Mouse (Mus musculus) WW6 (cell line): ENCODE measurements around the gene Hoxd8.

ENCODE experiments used
- DNase-seq: peaks from one replicate; pipeline ENCODE4 v3.0.0-alpha.2; 2013; ENCODE audit warnings: low read depth, low spot score

Hoxd8 gene

GRCm38 (mm10) chr2:74713239-74714150 is 9.1 kb downstream of the Hoxd8 start:
- no peak for DNase-seq

GRCm38 (mm10) chr2:74714156-74714789 is 9.9 kb downstream of the Hoxd8 start:
- DNase-seq = no peak

GRCm38 (mm10) chr2:74714881-74715280 is 10.5 kb downstream of the Hoxd8 start:
- DNase-seq = no peak

GRCm38 (mm10) chr2:74715504-74716241 is 11.3 kb downstream of the Hoxd8 start:
- peak; percentile 79 for DNase-seq

- DNase-seq = no peak
Observed at GRCm38 (mm10) chr2:74720384-74720783, 16.0 kb downstream of the Hoxd8 start.

GRCm38 (mm10) chr2:74720955-74721491 is 16.6 kb downstream of the Hoxd8 start:
- DNase-seq = no peak

- no peak for DNase-seq
Observed at GRCm38 (mm10) chr2:74721882-74722281, 17.5 kb downstream of the Hoxd8 start.

GRCm38 (mm10) chr2:74722949-74723348 is 18.5 kb downstream of the Hoxd8 start:
- DNase-seq = no peak

- no peak for DNase-seq
Observed at GRCm38 (mm10) chr2:74724244-74725015, 20.0 kb downstream of the Hoxd8 start.

GRCm38 (mm10) chr2:74725171-74725570 is 20.8 kb downstream of the Hoxd8 start:
- no peak for DNase-seq

- DNase-seq = no peak
Observed at GRCm38 (mm10) chr2:74726551-74726950, 22.1 kb downstream of the Hoxd8 start, which contains the start of gene Gm28230. Gene Gm28230 (plus strand): TSS chr2:74726728.

GRCm38 (mm10) chr2:74726973-74727639 is 22.7 kb downstream of the Hoxd8 start:
- DNase-seq = no peak

GRCm38 (mm10) chr2:74727640-74728302 is 23.4 kb downstream of the Hoxd8 start:
- no peak for DNase-seq

GRCm38 (mm10) chr2:74728303-74728680 is 23.9 kb downstream of the Hoxd8 start:
- DNase-seq = no peak

- DNase-seq = no peak
Observed at GRCm38 (mm10) chr2:74730331-74730730, 25.9 kb downstream of the Hoxd8 start.

GRCm38 (mm10) chr2:74731055-74731454 is 26.6 kb downstream of the Hoxd8 start:
- DNase-seq = no peak

- no peak for DNase-seq
Observed at GRCm38 (mm10) chr2:74731799-74732512, 27.5 kb downstream of the Hoxd8 start.

- DNase-seq = no peak
Observed at GRCm38 (mm10) chr2:74732513-74733316, 28.3 kb downstream of the Hoxd8 start.

GRCm38 (mm10) chr2:74733317-74733661 is 28.9 kb downstream of the Hoxd8 start:
- DNase-seq = no peak
